Mouse (Mus musculus): ENCODE measurements around the gene Dtx3l. TPM values are rescaled to one million over a fixed set of nuclear protein-coding genes. Genes with fewer than 3 reads are reported as not detected.
"Not testable (repeated sequence)": the region's sequence is repeated elsewhere in the genome, so short reads cannot be mapped to it uniquely, and the experiment has no call there.

The Dtx3l gene
- polyA plus RNA-seq, 1 experiment from 2014 or later, result 1.4 TPM

GRCm38 (mm10) chr16:35904121-35904736, 34.7 kb downstream of the Dtx3l start:
- WGBS, result 67% methylated on average over 4 of the region's 4 CpGs

GRCm38 (mm10) chr16:35903014-35903640, 35.8 kb downstream of the Dtx3l start:
- H3K9me3 ChIP-seq (replicated peaks), result 0 out of 2 replicates have a peak, but pooled peaks cover 4% of the 10 kb centered on the region
- no peak overlapping the region for H3K27ac ChIP-seq (replicated peaks)
- H3K27me3 ChIP-seq (replicated peaks), result no peaks in the 10 kb centered on the region
- H3K4me2 ChIP-seq, result no peak overlapping the region
- 90% methylated on average over 6 of the region's 6 CpGs for WGBS
- no peak overlapping the region for H3K4me3 ChIP-seq (replicated peaks)
- H3K36me3 ChIP-seq, result no peaks in the 10 kb centered on the region
- no peak for ATAC-seq (ENCODE audit: low FRiP score)
- H3K9ac ChIP-seq (replicated peaks), result no peak overlapping the region
- H3K4me1 ChIP-seq, result no peaks in the 10 kb centered on the region

More at GRCm38 (mm10) chr16:35904121-35904736, 34.7 kb downstream of the Dtx3l start:
- no peaks in the 10 kb centered on the region for H3K27me3 ChIP-seq (replicated peaks)
- no peak overlapping the region for H3K27ac ChIP-seq (replicated peaks)
- no peaks in the 10 kb centered on the region for H3K36me3 ChIP-seq
- H3K9ac ChIP-seq (replicated peaks), result no peak overlapping the region
- H3K4me2 ChIP-seq, result no peak overlapping the region
- H3K9me3 ChIP-seq (replicated peaks), result 0 out of 2 replicates have a peak, but pooled peaks cover 4% of the 10 kb centered on the region
- H3K4me3 ChIP-seq (replicated peaks), result no peak overlapping the region
- H3K4me1 ChIP-seq, result no peaks in the 10 kb centered on the region
- ATAC-seq (ENCODE audit: low FRiP score), result no peak

DNA sequence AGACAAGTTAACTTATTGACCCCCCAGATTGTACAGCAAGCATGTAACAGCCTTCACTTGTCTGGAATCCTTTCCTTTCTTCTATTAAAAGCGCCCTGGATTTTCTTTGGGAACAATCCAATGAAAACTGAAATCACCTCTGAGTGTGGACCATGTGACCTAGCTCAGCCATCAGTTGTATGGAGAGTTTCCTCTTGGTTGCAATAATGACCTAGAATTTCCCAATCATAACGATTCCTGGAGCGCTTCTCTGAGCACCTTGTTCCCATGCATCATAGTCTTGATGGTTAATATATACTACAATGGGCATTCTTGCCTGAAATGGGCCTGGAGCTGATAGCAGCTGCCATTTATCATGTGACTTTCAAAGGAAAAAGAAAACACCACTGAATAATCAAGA, 38.4 kb downstream of the Dtx3l start:
- H3K4me1 ChIP-seq, result no peaks in the 10 kb centered on the region
- no peak overlapping the region for H3K9ac ChIP-seq (replicated peaks)
- H3K9me3 ChIP-seq (replicated peaks), result 0 out of 2 replicates have a peak, but pooled peaks cover 4% of the 10 kb centered on the region
- no peaks in the 10 kb centered on the region for H3K27me3 ChIP-seq (replicated peaks)
- 82% methylated on average over 3 of the region's 3 CpGs for WGBS
- no peaks in the 10 kb centered on the region for H3K36me3 ChIP-seq
- H3K4me3 ChIP-seq (replicated peaks), result no peak overlapping the region
- ATAC-seq (ENCODE audit: low FRiP score), result no peak
- H3K4me2 ChIP-seq, result no peak overlapping the region
- no peak overlapping the region for H3K27ac ChIP-seq (replicated peaks)

GRCm38 (mm10) chr16:35894997-35895396, 44.0 kb downstream of the Dtx3l start:
- Histone ChIP-seq H3K27me3 (replicated peaks) (no peaks in the 10 kb centered on the region), H3K27ac (replicated peaks) (no peak overlapping the region), H3K9ac (replicated peaks) (no peak overlapping the region), H3K4me1 (no peaks in the 10 kb centered on the region), H3K4me2 (no peak overlapping the region), H3K4me3 (replicated peaks) (no peak overlapping the region), H3K9me3 (replicated peaks) (no peaks in the 10 kb centered on the region), H3K36me3 (no peaks in the 10 kb centered on the region)
- ATAC-seq (ENCODE audit: low FRiP score), result no peak
- 27% methylated on average over 6 of the region's 6 CpGs for WGBS

DNA sequence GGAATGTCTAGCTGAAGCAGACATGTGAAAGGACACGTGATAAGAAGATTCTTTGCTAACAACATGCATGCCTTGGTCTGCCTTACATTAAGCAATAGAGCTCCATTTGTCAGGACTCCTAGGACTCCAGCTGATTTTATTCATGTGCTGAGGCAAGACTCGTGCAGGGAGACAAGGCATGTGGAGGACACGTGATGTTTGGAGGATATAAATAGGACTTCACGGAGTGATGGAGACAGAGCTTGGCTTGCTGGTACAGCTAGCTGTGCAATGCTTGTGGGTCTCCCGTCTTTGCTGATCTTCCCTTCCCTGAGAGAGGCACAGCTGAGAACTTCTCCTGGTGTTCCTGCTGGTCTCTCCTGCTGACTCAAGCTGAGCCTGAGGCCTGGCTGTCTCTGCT, 47.3 kb downstream of the Dtx3l start:
- H3K27me3 ChIP-seq (replicated peaks); H3K9me3 ChIP-seq (replicated peaks); ATAC-seq (ENCODE audit: low FRiP score); H3K4me2 ChIP-seq; H3K4me1 ChIP-seq; H3K27ac ChIP-seq (replicated peaks); H3K9ac ChIP-seq (replicated peaks); H3K36me3 ChIP-seq; H3K4me3 ChIP-seq (replicated peaks): not testable (repeated sequence)
- WGBS, result 81% methylated on average over 5 of the region's 5 CpGs

- WGBS, result 76% methylated on average over 3 of the region's 3 CpGs
These were observed 48.3 kb downstream of the Dtx3l start for GRCm38 (mm10) chr16:35890645-35891044.

GRCm38 (mm10) chr16:35888910-35889309, 50.0 kb downstream of the Dtx3l start:
- Histone ChIP-seq H3K9me3 (replicated peaks) (no peaks in the 10 kb centered on the region), H3K4me2 (no peak overlapping the region), H3K27me3 (replicated peaks) (no peaks in the 10 kb centered on the region), H3K36me3 (no peaks in the 10 kb centered on the region), H3K27ac (replicated peaks) (no peak overlapping the region), H3K9ac (replicated peaks) (no peak overlapping the region), H3K4me1 (no peaks in the 10 kb centered on the region), H3K4me3 (replicated peaks) (no peak overlapping the region)
- no peak for ATAC-seq (ENCODE audit: low FRiP score)
- WGBS, result 93% methylated on average over 5 of the region's 5 CpGs

More at GRCm38 (mm10) chr16:35890645-35891044, 48.3 kb downstream of the Dtx3l start:
- no peak overlapping the region for H3K27ac ChIP-seq (replicated peaks)
- no peak overlapping the region for H3K4me3 ChIP-seq (replicated peaks)
- H3K9me3 ChIP-seq (replicated peaks), result no peaks in the 10 kb centered on the region
- no peaks in the 10 kb centered on the region for H3K36me3 ChIP-seq
- no peak overlapping the region for H3K9ac ChIP-seq (replicated peaks)
- ATAC-seq (ENCODE audit: low FRiP score), result no peak
- H3K4me1 ChIP-seq, result no peaks in the 10 kb centered on the region
- no peaks in the 10 kb centered on the region for H3K27me3 ChIP-seq (replicated peaks)
- H3K4me2 ChIP-seq, result no peak overlapping the region

DNA sequence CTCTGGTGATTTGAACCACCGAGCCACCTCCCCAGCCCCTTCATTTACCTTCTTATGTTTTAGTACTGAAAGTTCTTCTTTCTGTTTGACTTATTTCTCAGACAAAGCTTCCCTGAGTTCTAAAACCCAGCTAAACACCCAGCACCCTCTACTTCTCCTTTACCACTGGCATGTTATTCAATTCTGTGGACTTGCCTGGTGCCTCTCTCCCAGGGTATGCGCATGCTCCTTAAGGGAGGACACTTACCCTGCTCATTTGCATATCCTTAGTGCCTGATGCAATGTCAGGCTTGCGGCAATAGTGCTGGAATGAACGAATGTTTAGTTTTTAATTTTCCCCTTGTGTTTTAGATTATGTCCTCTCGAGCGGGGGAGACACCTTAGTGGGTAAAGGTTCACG, 50.8 kb downstream of the Dtx3l start:
- H3K4me2 ChIP-seq, result no peak overlapping the region
- no peak overlapping the region for H3K27ac ChIP-seq (replicated peaks)
- no peak for ATAC-seq (ENCODE audit: low FRiP score)
- H3K4me3 ChIP-seq (replicated peaks), result no peak overlapping the region
- no peaks in the 10 kb centered on the region for H3K4me1 ChIP-seq
- no peaks in the 10 kb centered on the region for H3K36me3 ChIP-seq
- no peaks in the 10 kb centered on the region for H3K27me3 ChIP-seq (replicated peaks)
- WGBS, result 72% methylated on average over 7 of the region's 7 CpGs
- no peaks in the 10 kb centered on the region for H3K9me3 ChIP-seq (replicated peaks)
- H3K9ac ChIP-seq (replicated peaks), result no peak overlapping the region

Other genes starting within 250 kb of the Dtx3l start
- 26.8 and 29.9 TPM in 2 replicates for gene Dirc2, start 169.8 kb downstream of the Dtx3l start, polyA plus RNA-seq (2015; fragmentation: Nextera tagmentation; extraction: Ambion mirVana)
- 12.1 and 12.7 TPM in 2 replicates for gene Hspbap1, start 168.8 kb downstream of the Dtx3l start, polyA plus RNA-seq (2015; fragmentation: Nextera tagmentation; extraction: Ambion mirVana)
- 0.65 and 2.0 TPM in 2 replicates for gene Parp14, start 67.6 kb downstream of the Dtx3l start, polyA plus RNA-seq (2015; fragmentation: Nextera tagmentation; extraction: Ambion mirVana)
- 2.0 and 7.8 TPM in 2 replicates for gene Parp9, start 681 bp downstream of the Dtx3l start, polyA plus RNA-seq (2015; fragmentation: Nextera tagmentation; extraction: Ambion mirVana)
- gene Kpna1, start 39.6 kb upstream of the Dtx3l start, polyA plus RNA-seq (2015; fragmentation: Nextera tagmentation; extraction: Ambion mirVana), result 61.3 and 65.6 TPM in 2 replicates
- 12.0 and 12.4 TPM in 2 replicates for gene Wdr5b, start 102.0 kb upstream of the Dtx3l start, polyA plus RNA-seq (2015; fragmentation: Nextera tagmentation; extraction: Ambion mirVana)
- gene Fam162a, start 132.4 kb upstream of the Dtx3l start, polyA plus RNA-seq (2015; fragmentation: Nextera tagmentation; extraction: Ambion mirVana), result 146 and 193 TPM in 2 replicates
- 33.0 and 39.3 TPM in 2 replicates for gene Ccdc58, start 132.5 kb upstream of the Dtx3l start, polyA plus RNA-seq (2015; fragmentation: Nextera tagmentation; extraction: Ambion mirVana)
- not detected in 2 replicates for gene Csta1, start 192.1 kb upstream of the Dtx3l start, polyA plus RNA-seq (2015; fragmentation: Nextera tagmentation; extraction: Ambion mirVana)
- 0.72 and 1.0 TPM in 2 replicates for gene Stfa2l1, start 217.7 kb upstream of the Dtx3l start, polyA plus RNA-seq (2015; fragmentation: Nextera tagmentation; extraction: Ambion mirVana)
- 0.44 and 1.8 TPM in 2 replicates for gene Gm5483, start 245.1 kb upstream of the Dtx3l start, polyA plus RNA-seq (2015; fragmentation: Nextera tagmentation; extraction: Ambion mirVana)